Mouse (Mus musculus) kidney, postnatal 0 days (tissue): ENCODE data around the gene Zfp3. TPM values are rescaled to one million over a fixed set of nuclear protein-coding genes. Genes with fewer than 3 reads are reported as not detected.
"Not testable (repeated sequence)": the region's sequence is repeated elsewhere in the genome, so short reads cannot be mapped to it uniquely, and the experiment has no call there.

ENCODE experiments used
- ATAC-seq: fragments of 200-750 bp; cut with Nextera tagmentation; replicated peaks from 2 replicates; pipeline ENCODE4 v1.8.0; 2017; ENCODE audit warnings: low read depth, moderate number of reproducible peaks, moderate TSS enrichment, moderate library complexity; ENCODE audit not compliant: low FRiP score
- DNase-seq: peaks from one replicate; pipeline ENCODE4 v3.0.0-alpha.2; 2016; ENCODE audit warnings: low spot score
- H3K27ac ChIP-seq: fragments of 300-500 bp; sonication (generic); 2 replicates; pipeline ENCODE4 v1.5.1; 2014; ENCODE audit warnings: mild to moderate bottlenecking
- H3K27me3 ChIP-seq: fragments of 300-500 bp; sonication (generic); 2 replicates; pipeline ENCODE4 v1.6.1; 2014; ENCODE audit warnings: low read length, mixed read lengths; ENCODE audit not compliant: insufficient read depth
- H3K36me3 ChIP-seq: fragments of 300-500 bp; sonication (generic); 2 replicates; pipeline ENCODE4 v1.6.1; 2014; ENCODE audit warnings: low read length, mixed read lengths; ENCODE audit not compliant: insufficient read depth
- H3K4me1 ChIP-seq: fragments of 300-500 bp; sonication (generic); replicated peaks from 2 replicates; pipeline ENCODE4 v1.6.1; 2014; ENCODE audit warnings: antibody characterized with exemption, low read length, mixed read lengths; ENCODE audit not compliant: insufficient read depth
- H3K4me2 ChIP-seq: fragments of 300-500 bp; sonication (generic); 2 replicates; pipeline ENCODE4 v1.6.1; 2014; ENCODE audit warnings: mild to moderate bottlenecking, low read length, moderate library complexity, mixed read lengths
- H3K4me3 ChIP-seq: fragments of 300-500 bp; sonication (generic); replicated peaks from 2 replicates; pipeline ENCODE4 v1.5.1; 2014; ENCODE audit warnings: low read depth, low read length
- H3K9ac ChIP-seq: fragments of 300-500 bp; sonication (generic); 2 replicates; pipeline ENCODE4 v1.6.1; 2014; ENCODE audit warnings: low read depth, low read length
- H3K9me3 ChIP-seq: fragments of 300-500 bp; sonication (generic); replicated peaks from 2 replicates; pipeline ENCODE4 v1.6.1; 2016; ENCODE audit warnings: low read length, inconsistent platforms, mixed read lengths
- CTCF ChIP-seq: IDR thresholded peaks from 2 replicates; pipeline ENCODE4 v1.5.1; 2016; ENCODE audit warnings: antibody characterized with exemption, low read depth, mild to moderate bottlenecking, moderate library complexity
- WGBS: fragments of 180-500 bp; shearing (Covaris S2); extraction: QIAGEN DNeasy Blood & Tissue Kit; methylation state at CpG from one replicate; pipeline ENCODE4 v1.1.7; 2014; 5-methylcytosine and 5-hydroxymethylcytosine counted together
- polyA plus RNA-seq: library from polyadenylated mRNA; unstranded; fragments of >200 nt; fragmentation: Nextera tagmentation; extraction: Ambion mirVana; gene quantifications from 2 replicates; pipeline ENCODE4 v1.2.1, GENCODE M21; 2015

The Zfp3 gene
- polyA plus RNA-seq, 1 experiment from 2014 or later, result 7.1 TPM

DNA sequence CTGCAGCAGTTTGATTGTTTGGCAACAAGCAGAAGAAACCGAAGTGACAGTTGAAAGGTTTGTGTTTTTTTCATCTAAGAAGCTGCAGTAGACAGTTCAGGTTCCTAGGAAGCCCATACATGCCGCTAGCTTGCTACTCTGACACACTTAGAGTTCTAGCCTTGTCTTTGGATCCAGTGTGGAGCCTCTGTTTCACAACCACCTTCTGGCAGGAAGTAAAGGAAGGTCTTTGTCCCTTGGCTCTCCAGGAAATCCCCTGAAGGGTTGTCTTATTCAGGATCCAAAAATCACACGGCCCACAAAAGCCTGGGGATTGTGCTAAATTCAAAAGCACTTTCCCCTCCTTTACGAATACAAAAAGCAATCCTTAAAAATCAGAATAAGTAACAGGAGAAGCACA lies 9.5 kb upstream of the Zfp3 start:
- H3K27ac ChIP-seq, result no peak overlapping the region
- WGBS, result 75% methylated on average over 4 of the region's 4 CpGs

DNA sequence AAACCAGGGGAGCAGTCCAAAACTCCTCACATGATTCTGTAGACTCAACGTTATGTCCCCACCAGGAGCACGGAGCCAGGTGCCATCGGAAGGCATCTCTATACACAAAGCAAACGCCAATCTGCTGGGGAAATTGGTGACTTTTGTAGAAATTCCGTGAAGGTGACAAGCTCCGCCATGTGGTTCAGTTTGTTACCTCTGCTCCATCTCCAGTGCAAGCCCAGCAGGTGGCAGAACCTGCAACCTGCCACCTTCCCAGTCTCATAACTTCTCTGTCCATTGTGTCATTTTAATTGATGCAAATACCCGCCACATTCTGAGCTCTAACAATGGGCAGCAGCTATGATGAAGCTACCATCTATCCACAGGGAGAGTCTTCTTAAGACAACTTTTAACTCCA lies 9.1 kb upstream of the Zfp3 start:
- WGBS, result 70% methylated on average over 7 of the region's 7 CpGs
- peak; percentile 42; the same call in 1 of the 2 replicates for TF ChIP-seq CTCF
- H3K9ac ChIP-seq, result no peak overlapping the region
- no peaks in the 10 kb centered on the region for H3K4me1 ChIP-seq
- H3K4me3 ChIP-seq, result no peak overlapping the region
- no peaks in the 10 kb centered on the region for H3K36me3 ChIP-seq
- no peak overlapping the region for H3K27ac ChIP-seq
- no peak for DNase-seq
- no peak overlapping the region for H3K4me2 ChIP-seq
- ATAC-seq, result no peak
- no peaks in the 10 kb centered on the region for H3K9me3 ChIP-seq
- no peaks in the 10 kb centered on the region for H3K27me3 ChIP-seq

More for the DNA sequence above, 9.5 kb upstream of the Zfp3 start:
- no peak overlapping the region for H3K9ac ChIP-seq
- H3K4me3 ChIP-seq, result no peak overlapping the region
- no peak for ATAC-seq
- no peaks in the 10 kb centered on the region for H3K4me1 ChIP-seq
- DNase-seq, result no peak
- H3K27me3 ChIP-seq, result no peaks in the 10 kb centered on the region
- no peak overlapping the region for H3K4me2 ChIP-seq
- TF ChIP-seq CTCF, result no peak
- no peaks in the 10 kb centered on the region for H3K36me3 ChIP-seq
- no peaks in the 10 kb centered on the region for H3K9me3 ChIP-seq

GRCm38 (mm10) chr11:70755645-70756044 lies 8.4 kb upstream of the Zfp3 start:
- no peak overlapping the region for H3K9ac ChIP-seq
- peak; percentile 95 for TF ChIP-seq CTCF
- H3K4me1 ChIP-seq, result no peaks in the 10 kb centered on the region
- H3K4me3 ChIP-seq, result no peak overlapping the region
- ATAC-seq (no peak), DNase-seq (peak; percentile 87)
- H3K27ac ChIP-seq, result no peak overlapping the region
- 7% methylated on average over 7 of the region's 7 CpGs for WGBS
- H3K27me3 ChIP-seq, result no peaks in the 10 kb centered on the region
- no peaks in the 10 kb centered on the region for H3K36me3 ChIP-seq
- no peaks in the 10 kb centered on the region for H3K9me3 ChIP-seq
- H3K4me2 ChIP-seq, result no peak overlapping the region

DNA sequence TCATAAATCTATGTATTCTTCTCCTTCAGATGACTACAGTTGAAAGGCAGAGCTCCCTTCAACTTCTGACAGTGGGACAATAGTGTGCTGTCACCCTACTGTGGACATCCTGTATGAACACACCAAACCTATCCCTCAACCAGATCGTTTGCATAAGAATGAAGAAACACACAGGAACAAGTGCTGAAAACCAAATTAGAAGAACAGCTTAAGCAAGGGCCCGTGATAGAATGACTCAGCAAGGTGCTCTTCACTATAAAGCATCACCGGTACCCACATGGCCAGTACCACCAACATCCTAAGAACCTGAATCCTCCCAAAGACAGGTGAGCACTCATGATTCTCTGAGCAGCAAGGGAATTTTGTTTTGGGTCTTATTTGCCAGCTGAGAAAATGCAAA lies 3.6 kb upstream of the Zfp3 start:
- not testable (repeated sequence) for H3K4me2 ChIP-seq, H3K27me3 ChIP-seq, H3K36me3 ChIP-seq, H3K9me3 ChIP-seq, H3K4me1 ChIP-seq, H3K4me3 ChIP-seq, H3K9ac ChIP-seq, DNase-seq, H3K27ac ChIP-seq, ATAC-seq
- 72% methylated on average over 3 of the region's 3 CpGs for WGBS

GRCm38 (mm10) chr11:70762641-70763040 lies 1.4 kb upstream of the Zfp3 start:
- Histone ChIP-seq H3K27ac (no peak overlapping the region), H3K4me2 (no peak overlapping the region), H3K9ac (no peak overlapping the region), H3K4me1 (0 out of 2 replicates have a peak, but pooled peaks cover 4% of the 10 kb centered on the region), H3K36me3 (peaks cover 2% of the 10 kb centered on the region; the same call in 1 of the 2 replicates), H3K9me3 (no peaks in the 10 kb centered on the region), H3K27me3 (no peaks in the 10 kb centered on the region), H3K4me3 (no peak overlapping the region)
- no peak for TF ChIP-seq CTCF
- ATAC-seq (no peak), DNase-seq (no peak)
- 82% methylated on average over 9 of the region's 9 CpGs for WGBS

DNA sequence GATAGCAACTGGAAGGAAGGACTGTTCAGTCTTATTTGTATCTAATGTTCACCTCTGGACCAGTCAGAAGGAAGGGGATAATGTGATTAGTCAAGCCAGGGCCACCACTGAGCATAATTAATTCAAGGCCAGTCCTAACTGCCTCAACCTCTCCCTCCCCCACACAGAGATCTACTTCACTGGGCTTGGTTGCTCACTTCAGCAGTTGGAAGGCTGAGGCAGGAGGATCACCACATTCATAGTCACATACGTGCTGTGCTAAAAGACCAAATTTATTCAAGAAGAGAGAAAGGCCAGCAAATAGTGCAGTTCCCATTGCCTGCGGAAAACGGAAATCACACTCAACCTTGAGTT lies 450 bp upstream of the Zfp3 start:
- TF ChIP-seq CTCF, result no peak
- Histone ChIP-seq H3K4me3 (peak overlapping the region; percentile 53), H3K4me1 (0 out of 2 replicates have a peak, but pooled peaks cover 4% of the 10 kb centered on the region), H3K9me3 (no peaks in the 10 kb centered on the region), H3K36me3 (peaks cover 3% of the 10 kb centered on the region; the same call in 1 of the 2 replicates), H3K27me3 (no peaks in the 10 kb centered on the region), H3K27ac (peak overlapping the region; percentile 89), H3K4me2 (peak overlapping the region; percentile 67), H3K9ac (peak overlapping the region; percentile 70)
- no peak for DNase-seq
- WGBS, result 15% methylated on average over 3 of the region's 3 CpGs
- peak; percentile 33; the same call in 1 of the 2 replicates for ATAC-seq
